27 mouse cellular contexts compared by ENCODE assay signal in the genomic region with DNA sequence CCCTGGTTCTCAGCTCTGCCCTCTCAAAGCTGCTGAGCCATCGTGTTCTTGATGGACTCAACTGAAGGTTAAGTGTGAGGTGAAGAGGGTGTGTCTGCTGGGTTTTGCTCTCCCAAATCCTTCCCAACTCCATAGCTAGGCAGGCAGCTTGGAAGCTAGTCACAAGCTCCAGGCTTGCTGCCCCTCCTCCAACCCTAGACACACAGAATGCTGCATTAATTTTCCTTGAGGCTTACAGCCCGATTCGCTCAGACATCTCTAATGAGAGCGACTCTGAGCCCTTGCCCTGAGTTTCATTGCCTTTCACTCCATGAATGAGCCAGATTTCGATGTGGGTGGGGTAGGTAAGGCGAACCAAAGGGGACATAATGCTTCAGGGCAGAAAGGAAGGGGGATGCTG. TPM values are rescaled to one million over a fixed set of nuclear protein-coding genes. Genes with fewer than 3 reads are reported as not detected.
DNase-seq lines count a peak whose midpoint lies in the region; ATAC-seq lines count a peak whose summit lies in the region.
"Had no signal": no experiment of that assay in that cellular context is flagged by ENCODE, and none has a peak within 500 bp of the region (broad histone marks: within the 10 kb centered on the region; RNA-seq: fewer than 3 reads in every experiment).

No protein-coding gene starts in this region.

- intact Hi-C loops in heart, postnatal 14 days (cut with DNase I) = loop anchor here (2.0 kb wide), 1 partner anchor 120 kb away; no protein-coding TSS in a partner anchor

- no peak overlapping the region for H3K4me2 ChIP-seq in forebrain, embryonic 11.5 days (ENCODE audit: low read depth, low read length, severe bottlenecking)
- no peak overlapping the region for H3K4me2 ChIP-seq in hindbrain, embryonic 15.5 days
- no peak overlapping the region for H3K4me2 ChIP-seq in hindbrain, embryonic 12.5 days (replicated peaks)
- no peak overlapping the region; the same call in 1 of the 2 replicates for H3K4me2 ChIP-seq in forebrain, embryonic 15.5 days (replicated peaks)
- no peak overlapping the region for H3K4me2 ChIP-seq in midbrain, embryonic 16.5 days (ENCODE audit: low read length)
- H3K4me2 ChIP-seq: heart, embryonic 13.5 days; liver, embryonic 12.5 days; stomach, embryonic 15.5 days had no signal

- H3K9me3 ChIP-seq in forebrain, embryonic 10.5 days = no peaks in the 10 kb centered on the region
- no peaks in the 10 kb centered on the region for H3K9me3 ChIP-seq in forebrain, embryonic 11.5 days (ENCODE audit: control insufficient read depth, low read length)
- no peaks in the 10 kb centered on the region for H3K9me3 ChIP-seq in hindbrain, embryonic 15.5 days
- no peaks in the 10 kb centered on the region for H3K9me3 ChIP-seq in hindbrain, embryonic 12.5 days (replicated peaks)
- no peaks in the 10 kb centered on the region for H3K9me3 ChIP-seq in forebrain, embryonic 15.5 days
- no peaks in the 10 kb centered on the region for H3K9me3 ChIP-seq in midbrain, embryonic 16.5 days (replicated peaks; ENCODE audit: control insufficient read depth, low read length, poor library complexity, severe bottlenecking)
- H3K9me3 ChIP-seq: heart, embryonic 13.5 days; hindbrain, embryonic 10.5 days; liver, embryonic 12.5 days; megakaryocyte, embryonic 14.5 days; stomach, embryonic 15.5 days had no signal

- DNase-seq in forebrain, embryonic 10.5 days (ENCODE audit: extremely low spot score, low spot score) = no peak
- DNase-seq in forebrain, embryonic 11.5 days (ENCODE audit: low spot score) = no peak
- DNase-seq in right cerebral cortex, postnatal 36 days (ENCODE audit: low spot score in 2 of 2) = no peak
- no peak for DNase-seq in heart, postnatal 14 days
- DNase-seq: adrenal gland, adult 2 months; adrenal gland, postnatal 36 days; cerebellum, adult 2 months; cerebellum, postnatal 14 days; heart, postnatal 10 days; kidney, adult 2 months; kidney, postnatal 36 days; liver, postnatal 0 days; lung, postnatal 4 days had no signal

- H3K36me3 ChIP-seq in forebrain, embryonic 10.5 days (replicated peaks) = no peaks in the 10 kb centered on the region
- H3K36me3 ChIP-seq in forebrain, embryonic 11.5 days (ENCODE audit: control insufficient read depth, insufficient read depth, low read length) = no peaks in the 10 kb centered on the region
- no peaks in the 10 kb centered on the region for H3K36me3 ChIP-seq in hindbrain, embryonic 15.5 days
- no peaks in the 10 kb centered on the region for H3K36me3 ChIP-seq in hindbrain, embryonic 12.5 days
- no peaks in the 10 kb centered on the region for H3K36me3 ChIP-seq in forebrain, embryonic 15.5 days
- H3K36me3 ChIP-seq in midbrain, embryonic 16.5 days (ENCODE audit: control insufficient read depth, insufficient read depth, low read length) = no peaks in the 10 kb centered on the region
- H3K36me3 ChIP-seq: heart, embryonic 13.5 days; hindbrain, embryonic 10.5 days; liver, embryonic 12.5 days; stomach, embryonic 15.5 days had no signal

- H3K4me1 ChIP-seq in forebrain, embryonic 10.5 days = peaks cover 15% of the 10 kb centered on the region
- H3K4me1 ChIP-seq in forebrain, embryonic 11.5 days (replicated peaks; ENCODE audit: control insufficient read depth, insufficient read depth, low read length) = no peaks in the 10 kb centered on the region
- H3K4me1 ChIP-seq in hindbrain, embryonic 15.5 days (replicated peaks) = peaks cover 18% of the 10 kb centered on the region
- 0 out of 2 replicates have a peak, but pooled peaks cover 2% of the 10 kb centered on the region for H3K4me1 ChIP-seq in hindbrain, embryonic 12.5 days
- H3K4me1 ChIP-seq in forebrain, embryonic 15.5 days = peaks cover 18% of the 10 kb centered on the region
- H3K4me1 ChIP-seq in midbrain, embryonic 16.5 days (ENCODE audit: control insufficient read depth, insufficient read depth, low read length) = peaks cover 11% of the 10 kb centered on the region
- H3K4me1 ChIP-seq: heart, embryonic 13.5 days; liver, embryonic 12.5 days; megakaryocyte, embryonic 14.5 days; stomach, embryonic 15.5 days had no signal

- ATAC-seq in forebrain, embryonic 11.5 days (replicated peaks; ENCODE audit: low FRiP score) = no peak
- peak; percentile 35; the same call in 1 of the 2 replicates for ATAC-seq in hindbrain, embryonic 15.5 days (ENCODE audit: low FRiP score, low read depth)
- ATAC-seq in hindbrain, embryonic 12.5 days (ENCODE audit: low FRiP score) = no peak
- peak; percentile 36; the same call in 1 of the 2 replicates for ATAC-seq in forebrain, embryonic 15.5 days (replicated peaks)
- ATAC-seq in midbrain, embryonic 16.5 days = no peak
- ATAC-seq: activated CD4-positive, CD25-positive, alpha-beta regulatory T cell, adult 4 months; liver, embryonic 12.5 days; liver, postnatal 0 days; lung, postnatal 0 days had no signal

- H3K4me3 ChIP-seq in forebrain, embryonic 10.5 days = no peak overlapping the region
- no peak overlapping the region for H3K4me3 ChIP-seq in forebrain, embryonic 11.5 days (ENCODE audit: low read depth, low read length)
- no peak overlapping the region for H3K4me3 ChIP-seq in hindbrain, embryonic 15.5 days
- H3K4me3 ChIP-seq in hindbrain, embryonic 12.5 days = no peak overlapping the region
- no peak overlapping the region for H3K4me3 ChIP-seq in forebrain, embryonic 15.5 days
- H3K4me3 ChIP-seq in midbrain, embryonic 16.5 days (ENCODE audit: low read depth, low read length) = no peak overlapping the region
- H3K4me3 ChIP-seq: heart, embryonic 13.5 days; hindbrain, embryonic 10.5 days; layer of hippocampus, adult 2 months; left cerebral cortex, adult 2 months; liver, embryonic 12.5 days; megakaryocyte, embryonic 14.5 days; stomach, embryonic 15.5 days had no signal

- peak overlapping the region; percentile 37; the same call in 1 of the 2 replicates for H3K27ac ChIP-seq in forebrain, embryonic 10.5 days
- no peak overlapping the region for H3K27ac ChIP-seq in forebrain, embryonic 11.5 days (ENCODE audit: low read depth, low read length)
- H3K27ac ChIP-seq in hindbrain, embryonic 15.5 days (replicated peaks) = no peak overlapping the region
- H3K27ac ChIP-seq in hindbrain, embryonic 12.5 days = no peak overlapping the region
- H3K27ac ChIP-seq in forebrain, embryonic 15.5 days (replicated peaks) = no peak overlapping the region
- H3K27ac ChIP-seq in midbrain, embryonic 16.5 days (ENCODE audit: low read length) = no peak overlapping the region
- H3K27ac ChIP-seq: heart, embryonic 13.5 days; hindbrain, embryonic 10.5 days; layer of hippocampus, adult 2 months; left cerebral cortex, adult 2 months; liver, embryonic 12.5 days; stomach, embryonic 15.5 days had no signal

- no peaks in the 10 kb centered on the region for H3K27me3 ChIP-seq in forebrain, embryonic 10.5 days (ENCODE audit: poor library complexity, severe bottlenecking)
- H3K27me3 ChIP-seq in forebrain, embryonic 11.5 days (ENCODE audit: control insufficient read depth, insufficient read depth, low read length) = no peaks in the 10 kb centered on the region
- no peaks in the 10 kb centered on the region for H3K27me3 ChIP-seq in hindbrain, embryonic 15.5 days
- H3K27me3 ChIP-seq in hindbrain, embryonic 12.5 days = no peaks in the 10 kb centered on the region
- H3K27me3 ChIP-seq in forebrain, embryonic 15.5 days = no peaks in the 10 kb centered on the region
- H3K27me3 ChIP-seq in midbrain, embryonic 16.5 days (ENCODE audit: control insufficient read depth, insufficient read depth, low read depth, low read length) = no peaks in the 10 kb centered on the region
- H3K27me3 ChIP-seq: CH12.LX; heart, embryonic 13.5 days; liver, embryonic 12.5 days; stomach, embryonic 15.5 days had no signal

- 74% methylated on average over 6 of the region's 6 CpGs for WGBS in forebrain, embryonic 10.5 days
- 63% methylated on average over 6 of the region's 6 CpGs for WGBS in forebrain, embryonic 11.5 days
- WGBS in hindbrain, embryonic 15.5 days = 44% methylated on average over 6 of the region's 6 CpGs
- 59% methylated on average over 6 of the region's 6 CpGs for WGBS in hindbrain, embryonic 12.5 days
- WGBS in forebrain, embryonic 15.5 days = 38% methylated on average over 6 of the region's 6 CpGs
- WGBS in midbrain, embryonic 16.5 days = 35% methylated on average over 6 of the region's 6 CpGs

- H3K9ac ChIP-seq in forebrain, embryonic 11.5 days (ENCODE audit: low read length) = no peak overlapping the region
- no peak overlapping the region for H3K9ac ChIP-seq in hindbrain, embryonic 15.5 days
- no peak overlapping the region for H3K9ac ChIP-seq in hindbrain, embryonic 12.5 days
- H3K9ac ChIP-seq in forebrain, embryonic 15.5 days (replicated peaks) = peak overlapping the region; percentile 17; the same call in 1 of the 2 replicates
- 0 out of 2 replicates have a peak overlapping the region, but pooled peaks have one; percentile 15 for H3K9ac ChIP-seq in midbrain, embryonic 16.5 days (ENCODE audit: low read depth, low read length)
- H3K9ac ChIP-seq: heart, embryonic 13.5 days; liver, embryonic 12.5 days; liver, postnatal 0 days; stomach, embryonic 15.5 days had no signal

RNA-seq across cellular contexts. Expression of a gene that starts 38.9 kb away (rescaled TPM):
- 21.1 and 22.0 TPM in 2 replicates for polyA plus RNA-seq in forebrain, embryonic 10.5 days (2016; fragmentation: Nextera tagmentation; extraction: Ambion mirVana)
- 21.3 and 22.6 TPM in 2 replicates for polyA plus RNA-seq in forebrain, embryonic 11.5 days (2014; fragmentation: Nextera tagmentation; extraction: Ambion mirVana)
- polyA plus RNA-seq in hindbrain, embryonic 15.5 days (2015; fragmentation: Nextera tagmentation; extraction: Ambion mirVana) = 8.9 and 9.9 TPM in 2 replicates
- polyA plus RNA-seq in hindbrain, embryonic 12.5 days (2016; fragmentation: Nextera tagmentation; extraction: Ambion mirVana) = 20.5 and 20.9 TPM in 2 replicates
- polyA plus RNA-seq in forebrain, embryonic 15.5 days (2015; fragmentation: Nextera tagmentation; extraction: Ambion mirVana) = 14.4 and 16.4 TPM in 2 replicates
- 9.8 and 11.7 TPM in 2 replicates for polyA plus RNA-seq in midbrain, embryonic 16.5 days (2015; fragmentation: Nextera tagmentation; extraction: Ambion mirVana)
- total RNA-seq in heart, postnatal 14 days (2021) = 1 to 10 TPM; 8.6 to 8.8 TPM

Comparison
In these comparisons a context has a peak if more than half of its experiments do, and no peak if none do; other contexts are left out.
1. ATAC-seq: peak in hindbrain, embryonic 15.5 days (single experiment) and forebrain, embryonic 15.5 days (single experiment); none in forebrain, embryonic 11.5 days (single experiment), hindbrain, embryonic 12.5 days (single experiment) and midbrain, embryonic 16.5 days (single experiment).
2. H3K9ac ChIP-seq: peak in forebrain, embryonic 15.5 days (single experiment) and midbrain, embryonic 16.5 days (single experiment); none in forebrain, embryonic 11.5 days (single experiment), hindbrain, embryonic 15.5 days (single experiment) and hindbrain, embryonic 12.5 days (single experiment).